Mouse (Mus musculus): ENCODE data around the gene Thap7. TPM values are rescaled to one million over a fixed set of nuclear protein-coding genes. Genes with fewer than 3 reads are reported as not detected.

Thap7 gene
- total and polyA plus RNA-seq, 3 experiments = 13.3 to 32.2 (median 16.0) TPM

DNA sequence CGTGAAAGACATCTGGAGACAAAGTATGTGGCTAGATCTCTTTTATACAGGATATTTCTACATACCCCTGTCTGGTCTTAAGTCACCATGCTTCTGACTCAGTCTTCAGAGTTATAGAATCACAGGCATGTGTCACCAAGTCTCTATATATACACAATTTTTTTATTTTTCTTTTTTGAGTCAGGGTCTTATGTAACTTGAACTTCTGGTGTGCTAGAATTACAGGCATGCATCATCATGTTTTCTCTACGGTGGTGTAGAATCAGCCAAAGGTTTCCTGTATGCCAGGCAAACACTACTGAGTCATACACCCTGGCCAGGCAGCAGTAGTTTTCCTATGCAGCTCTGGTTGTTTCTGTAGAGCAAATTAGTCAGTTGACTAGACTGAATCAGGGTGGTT lies 11.7 kb upstream of the Thap7 start:
- Histone ChIP-seq H3K4me1 (ENCODE audit: control insufficient read depth, insufficient read depth, low read length) (no peaks in the 10 kb centered on the region), H3K9ac (ENCODE audit: low read depth, low read length) (no peak overlapping the region), H3K36me3 (ENCODE audit: control insufficient read depth, insufficient read depth, low read length) (no peaks in the 10 kb centered on the region), H3K27me3 (ENCODE audit: control insufficient read depth, insufficient read depth, low read length) (0 out of 2 replicates have a peak, but pooled peaks cover 1% of the 10 kb centered on the region), H3K4me3 (no peak overlapping the region), H3K79me2 (replicated peaks; ENCODE audit: control insufficient read depth, insufficient read depth, low read length) (no peaks in the 10 kb centered on the region), H3K27ac (no peak overlapping the region)
- intact Hi-C loops (cut with DNase I) = no loop called here
- no peak for DNase-seq
- WGBS = 53% methylated on average over 2 of the region's 2 CpGs
- no peak for TF ChIP-seq CTCF (IDR thresholded peaks at IDR 0.05)
- TF ChIP-seq EP300 (IDR thresholded peaks at IDR 0.05; ENCODE audit: insufficient read depth, low read depth, low read length) = no peak
- no peak for TF ChIP-seq POLR2A (IDR thresholded peaks at IDR 0.05; ENCODE audit: insufficient read depth, low read depth, low read length)

DNA sequence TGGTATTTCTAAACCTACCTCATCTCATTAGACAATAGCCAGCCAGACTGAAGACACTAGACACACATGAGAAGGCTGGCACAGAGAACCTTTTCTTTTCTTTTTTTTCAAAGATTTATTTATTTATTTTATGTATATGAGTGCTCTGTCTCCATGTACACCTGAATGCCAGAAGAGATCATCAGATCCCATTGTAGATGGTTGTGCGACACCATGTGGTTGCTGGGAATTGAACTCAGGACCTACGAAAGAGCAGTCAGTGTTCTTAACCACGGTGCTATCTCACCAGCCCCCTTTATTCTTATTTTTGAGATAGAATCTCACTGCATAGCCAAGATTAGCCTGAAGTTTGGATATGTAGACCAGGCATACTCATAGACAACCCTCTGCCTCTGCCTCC lies 5.6 kb upstream of the Thap7 start:
- peak; percentile 40 for TF ChIP-seq CTCF (IDR thresholded peaks at IDR 0.05)
- TF ChIP-seq EP300 (IDR thresholded peaks at IDR 0.05; ENCODE audit: insufficient read depth, low read depth, low read length) = no peak
- DNase-seq = no peak
- H3K9ac ChIP-seq (ENCODE audit: low read depth, low read length) = no peak overlapping the region
- H3K4me1 ChIP-seq (ENCODE audit: control insufficient read depth, insufficient read depth, low read length) = no peaks in the 10 kb centered on the region
- H3K4me3 ChIP-seq = no peak overlapping the region
- no peaks in the 10 kb centered on the region for H3K79me2 ChIP-seq (replicated peaks; ENCODE audit: control insufficient read depth, insufficient read depth, low read length)
- no peaks in the 10 kb centered on the region for H3K36me3 ChIP-seq (ENCODE audit: control insufficient read depth, insufficient read depth, low read length)
- H3K27me3 ChIP-seq (ENCODE audit: control insufficient read depth, insufficient read depth, low read length) = 0 out of 2 replicates have a peak, but pooled peaks cover 1% of the 10 kb centered on the region
- intact Hi-C loops (cut with DNase I) = no loop called here
- no peak overlapping the region for H3K27ac ChIP-seq
- 83% methylated on average over 3 of the region's 3 CpGs for WGBS

DNA sequence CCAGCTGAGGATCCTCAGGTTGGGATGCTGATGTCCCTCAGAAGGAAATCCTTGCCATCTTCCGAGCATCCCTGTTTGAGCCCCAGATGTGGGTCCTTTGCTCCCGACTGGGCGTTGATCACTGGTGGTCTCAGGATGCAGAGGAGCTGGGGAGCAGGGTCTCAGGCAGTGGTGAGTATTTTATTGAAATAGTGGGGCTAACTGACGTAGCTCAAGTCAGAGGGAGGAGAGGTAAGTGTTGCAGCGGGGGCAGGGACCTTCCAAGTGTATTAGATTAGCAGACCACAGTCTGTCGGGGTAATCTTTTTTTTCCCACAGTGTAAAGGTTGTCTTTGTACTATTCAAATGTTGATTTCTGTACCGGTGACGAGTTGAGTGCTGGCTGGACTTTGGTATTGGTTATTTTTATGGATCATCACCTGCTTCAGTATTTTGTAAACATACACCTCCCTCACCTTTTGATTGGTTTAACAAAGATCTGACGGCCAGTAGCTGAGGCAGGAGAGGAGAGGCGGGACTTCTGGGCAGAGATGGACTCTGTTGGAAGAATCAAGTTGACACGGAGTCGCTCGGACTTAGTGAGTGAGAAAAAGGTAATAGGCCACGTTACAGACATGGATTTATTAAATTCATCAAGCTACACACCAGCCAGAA lies 1.9 kb upstream of the Thap7 start:
- peaks cover 4% of the 10 kb centered on the region; the same call in 1 of the 2 replicates for H3K4me1 ChIP-seq (ENCODE audit: control insufficient read depth, insufficient read depth, low read length)
- H3K36me3 ChIP-seq (ENCODE audit: control insufficient read depth, insufficient read depth, low read length) = no peaks in the 10 kb centered on the region
- 65% methylated on average over 14 of the region's 14 CpGs for WGBS
- no peak overlapping the region for H3K4me3 ChIP-seq
- H3K27ac ChIP-seq = no peak overlapping the region
- H3K9ac ChIP-seq (ENCODE audit: low read depth, low read length) = no peak overlapping the region
- no peak for TF ChIP-seq CTCF (IDR thresholded peaks at IDR 0.05)
- TF ChIP-seq EP300 (IDR thresholded peaks at IDR 0.05; ENCODE audit: insufficient read depth, low read depth, low read length) = no peak
- TF ChIP-seq POLR2A (IDR thresholded peaks at IDR 0.05; ENCODE audit: insufficient read depth, low read depth, low read length) = no peak
- H3K79me2 ChIP-seq (replicated peaks; ENCODE audit: control insufficient read depth, insufficient read depth, low read length) = no peaks in the 10 kb centered on the region
- intact Hi-C loops (cut with DNase I) = no loop called here
- DNase-seq = no peak
- no peaks in the 10 kb centered on the region for H3K27me3 ChIP-seq (ENCODE audit: control insufficient read depth, insufficient read depth, low read length)

DNA sequence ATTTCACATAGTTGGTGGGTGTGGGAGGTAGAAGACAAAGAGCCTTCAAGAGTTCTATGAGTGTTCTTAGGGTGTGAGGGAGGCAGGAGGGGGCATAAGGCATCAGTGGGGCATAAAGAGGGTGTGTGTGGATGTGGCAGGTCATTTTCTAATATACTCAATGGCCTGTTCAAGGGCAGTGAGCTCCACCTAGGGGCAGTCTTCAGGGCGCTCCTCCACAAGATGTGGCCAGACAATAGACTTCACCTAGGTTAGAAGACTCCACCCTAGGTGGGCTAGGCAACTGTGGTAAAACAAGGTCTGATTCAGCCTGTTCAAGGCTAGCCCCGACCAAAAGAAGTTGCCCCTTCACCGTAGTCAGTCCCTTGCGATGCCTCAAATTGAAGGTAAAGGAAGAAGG lies 1.3 kb upstream of the Thap7 start:
- Histone ChIP-seq H3K27ac (no peak overlapping the region), H3K27me3 (ENCODE audit: control insufficient read depth, insufficient read depth, low read length) (no peaks in the 10 kb centered on the region), H3K79me2 (replicated peaks; ENCODE audit: control insufficient read depth, insufficient read depth, low read length) (no peaks in the 10 kb centered on the region), H3K9ac (ENCODE audit: low read depth, low read length) (no peak overlapping the region), H3K36me3 (ENCODE audit: control insufficient read depth, insufficient read depth, low read length) (no peaks in the 10 kb centered on the region), H3K4me3 (no peak overlapping the region), H3K4me1 (ENCODE audit: control insufficient read depth, insufficient read depth, low read length) (peaks cover 4% of the 10 kb centered on the region; the same call in 1 of the 2 replicates)
- 54% methylated on average over 4 of the region's 4 CpGs for WGBS
- intact Hi-C loops (cut with DNase I) = no loop called here
- TF ChIP-seq CTCF (IDR thresholded peaks at IDR 0.05) (peak; percentile 47), EP300 (IDR thresholded peaks at IDR 0.05; ENCODE audit: insufficient read depth, low read depth, low read length) (no peak)
- no peak for DNase-seq

DNA sequence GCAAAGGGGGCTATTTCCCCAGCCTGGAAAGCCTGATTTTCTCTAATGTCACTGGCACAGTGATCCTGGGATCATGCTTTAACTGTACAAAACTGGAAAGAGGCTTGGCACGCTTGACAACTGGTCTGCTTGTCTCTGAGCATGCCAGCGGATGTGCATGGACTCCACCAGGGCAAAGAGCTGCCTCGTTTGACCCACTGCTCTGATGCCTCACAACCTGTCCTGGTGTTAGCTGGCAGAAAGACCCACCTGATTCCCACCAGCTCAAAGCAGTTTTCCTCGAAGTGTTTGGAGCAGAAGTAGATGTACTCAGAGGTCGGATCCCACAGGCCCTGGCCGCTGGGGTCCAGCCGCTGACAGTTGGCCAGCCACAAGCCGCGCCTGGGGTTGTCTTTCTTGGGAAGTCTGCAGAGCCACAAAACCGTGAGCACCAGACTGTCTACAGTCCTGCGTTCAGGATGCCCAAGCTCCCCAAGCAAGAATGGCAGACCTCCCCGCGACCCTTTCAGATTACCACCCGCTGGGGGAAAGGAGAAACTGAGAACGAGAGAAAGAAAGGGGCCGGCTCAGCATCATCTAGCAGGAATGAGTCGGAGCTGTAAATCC lies 852 bp downstream of the Thap7 start:
- H3K27ac ChIP-seq = peak overlapping the region; percentile 95
- no peaks in the 10 kb centered on the region for H3K36me3 ChIP-seq (ENCODE audit: control insufficient read depth, insufficient read depth, low read length)
- H3K4me1 ChIP-seq (ENCODE audit: control insufficient read depth, insufficient read depth, low read length) = peaks cover 4% of the 10 kb centered on the region; the same call in 1 of the 2 replicates
- peak in 1 of 2 experiments; percentile 21 for DNase-seq
- TF ChIP-seq CTCF (IDR thresholded peaks at IDR 0.05) (no peak), EP300 (IDR thresholded peaks at IDR 0.05; ENCODE audit: insufficient read depth, low read depth, low read length) (no peak), POLR2A (IDR thresholded peaks at IDR 0.05; ENCODE audit: insufficient read depth, low read depth, low read length) (no peak)
- H3K27me3 ChIP-seq (ENCODE audit: control insufficient read depth, insufficient read depth, low read length) = no peaks in the 10 kb centered on the region
- no peaks in the 10 kb centered on the region for H3K79me2 ChIP-seq (replicated peaks; ENCODE audit: control insufficient read depth, insufficient read depth, low read length)
- H3K4me3 ChIP-seq = peak overlapping the region; percentile 63
- peak overlapping the region; percentile 84 for H3K9ac ChIP-seq (ENCODE audit: low read depth, low read length)
- intact Hi-C loops (cut with DNase I) = no loop called here
- WGBS = 13% methylated on average over 17 of the region's 17 CpGs

DNA sequence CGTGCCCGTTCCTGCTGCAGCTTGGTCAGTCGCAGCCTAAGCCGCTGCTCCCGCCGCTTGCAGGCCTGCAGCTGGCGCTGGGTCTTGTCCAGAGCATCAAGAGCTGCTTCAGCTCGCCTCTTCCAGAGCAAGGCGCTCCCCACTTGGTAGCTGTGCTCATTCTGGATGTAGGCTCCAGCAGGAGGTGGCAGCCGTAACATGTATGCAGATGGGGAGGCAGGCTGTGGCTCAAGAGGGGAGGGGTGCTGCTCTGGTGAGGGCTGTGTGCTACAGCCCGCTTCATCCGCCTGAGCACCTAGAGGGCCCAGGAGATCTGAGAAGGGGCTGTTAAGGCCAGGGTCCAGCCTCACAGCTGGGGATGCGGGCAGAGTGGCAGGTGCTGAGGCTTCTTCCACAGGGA lies 2.7 kb downstream of the Thap7 start:
- Histone ChIP-seq H3K27ac (no peak overlapping the region), H3K9ac (ENCODE audit: low read depth, low read length) (no peak overlapping the region), H3K4me3 (no peak overlapping the region), H3K4me1 (ENCODE audit: control insufficient read depth, insufficient read depth, low read length) (peaks cover 4% of the 10 kb centered on the region; the same call in 1 of the 2 replicates), H3K79me2 (replicated peaks; ENCODE audit: control insufficient read depth, insufficient read depth, low read length) (no peaks in the 10 kb centered on the region), H3K27me3 (ENCODE audit: control insufficient read depth, insufficient read depth, low read length) (no peaks in the 10 kb centered on the region), H3K36me3 (ENCODE audit: control insufficient read depth, insufficient read depth, low read length) (no peaks in the 10 kb centered on the region)
- DNase-seq = no peak
- WGBS = 89% methylated on average over 13 of the region's 13 CpGs
- intact Hi-C loops (cut with DNase I) = no loop called here
- TF ChIP-seq CTCF (IDR thresholded peaks at IDR 0.05) (no peak), POLR2A (IDR thresholded peaks at IDR 0.05; ENCODE audit: insufficient read depth, low read depth, low read length) (no peak), EP300 (IDR thresholded peaks at IDR 0.05; ENCODE audit: insufficient read depth, low read depth, low read length) (no peak)

All from heart, adult 2 months (tissue).